30 mouse cellular contexts compared by ENCODE assay signal in the genomic region with DNA sequence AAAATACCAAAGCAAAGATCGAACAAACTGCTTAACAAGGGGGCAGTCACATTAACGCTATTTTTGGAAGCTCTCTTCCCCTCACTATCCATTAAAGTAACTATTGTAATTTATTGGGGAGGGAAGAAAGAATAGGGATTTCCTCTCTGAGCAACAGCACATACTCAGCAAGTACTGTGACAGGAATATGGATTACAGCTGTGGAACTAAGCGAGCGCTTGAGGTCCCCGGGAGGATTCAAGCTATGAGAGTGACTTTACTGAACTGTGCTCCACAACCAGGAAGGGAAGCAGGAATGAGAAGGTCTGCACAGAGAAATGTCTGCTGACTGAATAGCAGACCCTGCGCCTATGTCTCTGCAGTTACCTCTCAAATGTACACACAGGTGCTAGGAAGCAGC. TPM values are rescaled to one million over a fixed set of nuclear protein-coding genes. Genes with fewer than 3 reads are reported as not detected.
"Had no signal": no experiment of that assay in that cellular context is flagged by ENCODE, and none has a peak within 500 bp of the region (broad histone marks: within the 10 kb centered on the region; RNA-seq: fewer than 3 reads in every experiment).

No protein-coding gene starts in this region.

- H3K9me3 ChIP-seq: heart, embryonic 13.5 days; heart, embryonic 15.5 days; hindbrain, embryonic 13.5 days; hindbrain, embryonic 15.5 days; limb, embryonic 13.5 days; limb, embryonic 15.5 days; liver, embryonic 12.5 days had no signal

- H3K9ac ChIP-seq: forebrain, postnatal 0 days; heart, embryonic 13.5 days; heart, embryonic 15.5 days; hindbrain, embryonic 13.5 days; hindbrain, embryonic 15.5 days; limb, embryonic 13.5 days; limb, embryonic 15.5 days; liver, embryonic 12.5 days; liver, embryonic 14.5 days had no signal

- DNase-seq: forebrain, postnatal 0 days; gastrocnemius, postnatal 14 days; gastrocnemius, postnatal 36 days; heart, adult 2 months; heart, postnatal 14 days; heart, postnatal 36 days; kidney, adult 2 months; layer of hippocampus, adult 9-11 months; layer of hippocampus, postnatal 36 days; left cerebral cortex, postnatal 4 days; lung, adult 18-20 months had no signal

- H3K4me1 ChIP-seq: heart, embryonic 13.5 days; heart, embryonic 15.5 days; hindbrain, embryonic 13.5 days; hindbrain, embryonic 15.5 days; limb, embryonic 13.5 days; limb, embryonic 15.5 days; liver, embryonic 12.5 days had no signal

- H3K4me3 ChIP-seq: heart, adult 2 months; heart, embryonic 13.5 days; heart, embryonic 15.5 days; hindbrain, embryonic 13.5 days; hindbrain, embryonic 15.5 days; limb, embryonic 13.5 days; limb, embryonic 15.5 days; liver, embryonic 12.5 days had no signal

- H3K36me3 ChIP-seq: heart, embryonic 13.5 days; limb, embryonic 13.5 days; limb, embryonic 15.5 days; liver, embryonic 12.5 days had no signal

- H3K27ac ChIP-seq: heart, adult 2 months; heart, embryonic 13.5 days; heart, embryonic 15.5 days; hindbrain, embryonic 13.5 days; hindbrain, embryonic 15.5 days; hindbrain, postnatal 0 days; limb, embryonic 13.5 days; limb, embryonic 15.5 days; liver, embryonic 12.5 days; liver, embryonic 14.5 days had no signal

- H3K4me2 ChIP-seq: heart, embryonic 11.5 days; heart, embryonic 13.5 days; heart, embryonic 15.5 days; hindbrain, embryonic 13.5 days; hindbrain, embryonic 15.5 days; limb, embryonic 13.5 days; limb, embryonic 15.5 days; liver, embryonic 12.5 days had no signal

- ATAC-seq: forebrain, postnatal 0 days; hindbrain, postnatal 0 days; intestine, embryonic 16.5 days; liver, embryonic 12.5 days had no signal

- H3K27me3 ChIP-seq: heart, embryonic 13.5 days; heart, embryonic 15.5 days; hindbrain, embryonic 13.5 days; hindbrain, embryonic 15.5 days; limb, embryonic 13.5 days; limb, embryonic 15.5 days; liver, embryonic 12.5 days had no signal

RNA-seq across cellular contexts. Expression of a gene that starts 41.5 kb away (rescaled TPM):
- polyA plus RNA-seq: forebrain, postnatal 0 days; gonadal fat pad, adult 2 months; heart, adult 2 months; heart, embryonic 11.5 days; heart, embryonic 13.5 days; heart, embryonic 15.5 days; heart, postnatal 0 days; hindbrain, embryonic 11.5 days; hindbrain, embryonic 13.5 days; hindbrain, embryonic 15.5 days; hindbrain, postnatal 0 days; intestine, embryonic 14.5 days; intestine, embryonic 16.5 days; kidney, adult 2 months; limb, embryonic 11.5 days; limb, embryonic 13.5 days; limb, embryonic 15.5 days; liver, adult 2 months; liver, embryonic 12.5 days; liver, embryonic 16.5 days had no signal

RNA-seq across cellular contexts. Expression of a gene that starts 50.1 kb away (rescaled TPM):
- polyA plus RNA-seq: gonadal fat pad, adult 2 months; heart, adult 2 months; heart, embryonic 11.5 days; heart, embryonic 13.5 days; heart, embryonic 15.5 days; heart, postnatal 0 days; hindbrain, embryonic 13.5 days; intestine, embryonic 14.5 days; intestine, embryonic 16.5 days; kidney, adult 2 months; large intestine, adult 2 months; limb, embryonic 11.5 days; limb, embryonic 13.5 days; limb, embryonic 15.5 days; liver, adult 2 months; liver, embryonic 12.5 days; liver, embryonic 14.5 days; liver, embryonic 16.5 days had no signal
